Mouse (Mus musculus) spleen, adult 2 months (tissue): Measurements from ENCODE around the gene Iscu. TPM values are rescaled to one million over a fixed set of nuclear protein-coding genes. Genes with fewer than 3 reads are reported as not detected.

Source experiments
- DNase-seq, 2 experiments: peaks; one replicate each; pipeline versions ENCODE4 v3.0.0 to v3.0.0-alpha.2; 2012 to 2021; ENCODE audit warnings: low spot score in 2 of 2, low read depth in 1 of 2
- H3K27ac ChIP-seq: fragments of 200-500 bp; 2 replicates; pipeline ENCODE4 v1.5.1; 2012; ENCODE audit warnings: low read length, inconsistent platforms; ENCODE audit not compliant: insufficient read depth
- H3K27me3 ChIP-seq: fragments of 200-500 bp; 2 replicates; pipeline ENCODE4 v1.6.1; 2012; ENCODE audit warnings: mild to moderate bottlenecking, moderate library complexity, low read length, inconsistent platforms; ENCODE audit not compliant: control insufficient read depth, insufficient read depth
- H3K36me3 ChIP-seq: fragments of 200-500 bp; 2 replicates; pipeline ENCODE4 v1.6.1; 2012; ENCODE audit warnings: mild to moderate bottlenecking, low read length, inconsistent platforms; ENCODE audit not compliant: control insufficient read depth, insufficient read depth
- H3K4me1 ChIP-seq: fragments of 200-500 bp; 2 replicates; pipeline ENCODE4 v1.6.1; 2011; ENCODE audit warnings: inconsistent platforms; ENCODE audit not compliant: control insufficient read depth, insufficient read depth, insufficient read length
- H3K4me3 ChIP-seq: fragments of 200-500 bp; 2 replicates; pipeline ENCODE4 v1.5.1; 2011; ENCODE audit warnings: mild to moderate bottlenecking, inconsistent platforms; ENCODE audit not compliant: insufficient read depth, insufficient read length; ENCODE audit errors: extremely low read depth
- CTCF ChIP-seq: fragments of 200-500 bp; IDR thresholded peaks from 2 replicates; pipeline ENCODE4 v1.5.1; 2011; ENCODE audit warnings: mild to moderate bottlenecking, inconsistent platforms; ENCODE audit not compliant: insufficient read depth, insufficient read length, insufficient replicate concordance; ENCODE audit errors: extremely low read depth
- POLR2A ChIP-seq: fragments of 200-500 bp; IDR thresholded peaks from 2 replicates; pipeline ENCODE4 v1.6.1; 2011; ENCODE audit warnings: low read depth, low read length, inconsistent platforms
- WGBS: fragments of 180-500 bp; shearing (Covaris S2); methylation state at CpG from one replicate; pipeline ENCODE4 v1.1.7; 2018; 5-methylcytosine and 5-hydroxymethylcytosine counted together
- polyA plus RNA-seq: library from polyadenylated mRNA; depleted of rRNA; stranded (reverse); fragments of >200 nt; gene quantifications from 2 replicates; pipeline ENCODE4 v1.2.3, GENCODE M21; 2012; rRNA removed

Iscu gene
- polyA plus RNA-seq, 1 experiment, result 79.7 TPM

GRCm38 (mm10) chr5:113815041-113815389, 42.5 kb downstream of the Iscu start:
- Histone ChIP-seq H3K36me3 (peaks cover 15% of the 10 kb centered on the region), H3K4me3 (no peak overlapping the region), H3K27me3 (no peaks in the 10 kb centered on the region), H3K4me1 (peaks cover 8% of the 10 kb centered on the region; the same call in 1 of the 2 replicates), H3K27ac (no peak overlapping the region)
- DNase-seq, result no peak
- TF ChIP-seq CTCF, result no peak
- WGBS, result 59% methylated on average over 11 of the region's 11 CpGs

DNA sequence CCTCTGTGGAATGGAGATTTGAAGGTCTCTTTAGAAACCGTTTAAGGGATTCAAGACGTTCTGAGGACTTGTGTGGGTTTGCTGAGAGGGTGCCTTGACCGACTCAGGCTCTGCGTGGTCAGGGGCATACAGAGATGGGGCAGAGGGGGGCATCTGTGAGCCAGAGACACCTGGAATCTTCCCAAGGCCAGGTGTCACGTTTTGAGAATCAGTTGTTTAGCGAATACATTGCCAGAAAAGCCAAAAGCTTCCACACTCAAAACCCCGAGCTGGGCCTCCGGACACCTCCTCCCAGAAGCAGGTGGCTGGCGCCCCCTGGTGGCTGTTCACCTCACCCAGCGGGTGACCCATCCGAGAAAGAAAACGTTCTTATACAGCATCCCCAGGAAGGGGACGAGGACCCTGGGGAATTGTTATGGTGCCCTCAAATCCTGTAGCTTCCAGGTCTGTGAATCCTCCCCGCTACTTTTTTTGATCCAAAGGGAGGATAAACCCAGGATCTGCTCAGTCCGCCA, 43.1 kb downstream of the Iscu start:
- H3K27ac ChIP-seq, result no peak overlapping the region
- no peaks in the 10 kb centered on the region for H3K27me3 ChIP-seq
- no peak for TF ChIP-seq POLR2A
- TF ChIP-seq CTCF, result peak; percentile 97
- H3K4me1 ChIP-seq, result peaks cover 8% of the 10 kb centered on the region; the same call in 1 of the 2 replicates
- H3K36me3 ChIP-seq, result peaks cover 15% of the 10 kb centered on the region
- H3K4me3 ChIP-seq, result no peak overlapping the region
- peak in 1 of 2 experiments; percentile 76 for DNase-seq
- WGBS, result 15% methylated on average over 15 of the region's 15 CpGs

GRCm38 (mm10) chr5:113818572-113818971, 46.0 kb downstream of the Iscu start:
- Histone ChIP-seq H3K27me3 (no peaks in the 10 kb centered on the region), H3K4me3 (no peak overlapping the region), H3K4me1 (peaks cover 5% of the 10 kb centered on the region; the same call in 1 of the 2 replicates), H3K36me3 (peaks cover 19% of the 10 kb centered on the region), H3K27ac (no peak overlapping the region)
- no peak for DNase-seq
- TF ChIP-seq POLR2A (no peak), CTCF (no peak)
- WGBS, result 93% methylated on average over 14 of the region's 14 CpGs

DNA sequence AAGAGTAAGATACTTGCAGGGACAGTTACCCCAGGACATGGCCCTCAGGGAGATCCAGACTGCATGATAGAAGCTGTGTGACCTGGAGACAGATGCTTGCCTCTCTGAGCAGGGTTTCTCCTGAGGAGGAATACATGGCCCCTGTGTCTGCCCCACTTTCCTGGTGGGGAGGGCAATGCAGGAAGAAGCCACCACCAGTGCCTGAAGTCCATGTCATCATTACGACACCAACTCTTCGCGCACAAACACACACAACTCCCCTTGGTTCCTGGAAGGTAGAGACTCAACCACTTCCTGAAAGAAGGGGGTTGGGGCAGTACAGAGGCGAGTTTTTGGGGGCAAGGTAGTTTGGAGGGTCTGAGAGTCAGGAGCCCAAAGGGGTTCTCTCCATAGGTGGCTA, 51.7 kb downstream of the Iscu start:
- no peaks in the 10 kb centered on the region for H3K27me3 ChIP-seq
- 17% methylated on average over 4 of the region's 4 CpGs for WGBS
- peak overlapping the region; percentile 72 for H3K27ac ChIP-seq
- TF ChIP-seq POLR2A (no peak), CTCF (no peak)
- DNase-seq, result no peak
- no peak overlapping the region for H3K4me3 ChIP-seq
- peaks cover 8% of the 10 kb centered on the region for H3K36me3 ChIP-seq
- H3K4me1 ChIP-seq, result peaks cover 7% of the 10 kb centered on the region; the same call in 1 of the 2 replicates

DNA sequence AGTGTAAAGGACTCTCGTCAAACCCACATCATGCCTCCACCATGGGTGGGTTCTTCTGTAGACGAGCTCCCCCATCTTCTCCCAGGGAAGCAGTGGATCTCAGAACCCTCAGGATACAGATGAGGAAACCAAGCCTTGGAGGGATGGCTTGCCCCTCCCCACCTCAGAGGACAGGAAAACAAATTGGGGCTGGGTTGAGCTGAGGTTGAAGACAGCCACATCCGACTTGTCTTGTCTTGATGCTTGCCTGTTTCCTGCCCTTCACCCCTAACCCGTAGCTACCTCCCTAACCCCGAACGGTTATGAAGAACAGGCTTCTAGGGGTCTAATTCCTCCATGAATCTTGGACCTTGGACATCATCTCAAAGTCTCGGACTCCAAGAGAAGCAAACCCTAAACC, 53.0 kb downstream of the Iscu start:
- Histone ChIP-seq H3K27me3 (no peaks in the 10 kb centered on the region), H3K4me1 (peaks cover 8% of the 10 kb centered on the region; the same call in 1 of the 2 replicates), H3K4me3 (peak overlapping the region; percentile 43), H3K36me3 (peaks cover 3% of the 10 kb centered on the region; the same call in 1 of the 2 replicates), H3K27ac (peak overlapping the region; percentile 72)
- WGBS, result 25% methylated on average over 7 of the region's 7 CpGs
- no peak for DNase-seq
- TF ChIP-seq CTCF, result no peak
- no peak for TF ChIP-seq POLR2A

DNA sequence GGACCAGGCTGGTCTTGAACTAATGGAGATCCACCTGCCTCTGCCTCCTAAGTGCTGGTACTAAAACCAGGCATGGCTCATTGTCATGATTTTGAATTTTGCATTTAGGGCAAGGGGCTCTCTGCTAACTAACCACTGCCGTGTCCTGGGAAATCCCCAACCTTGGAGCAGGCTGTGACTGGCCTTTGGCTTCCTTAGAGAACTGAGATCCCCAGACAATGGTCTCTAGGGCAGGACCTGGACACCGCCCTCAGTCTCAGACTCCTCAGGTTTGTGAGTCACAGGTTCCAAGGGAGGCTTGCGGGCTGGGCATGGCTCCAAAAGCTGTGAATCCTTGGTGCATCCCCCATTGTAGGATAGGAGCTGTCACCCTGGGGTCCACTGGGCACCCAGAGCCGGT, 54.1 kb downstream of the Iscu start:
- 78% methylated on average over 4 of the region's 4 CpGs for WGBS
- Histone ChIP-seq H3K36me3 (peaks cover 3% of the 10 kb centered on the region; the same call in 1 of the 2 replicates), H3K27ac (peak overlapping the region; percentile 64), H3K27me3 (no peaks in the 10 kb centered on the region), H3K4me1 (peaks cover 15% of the 10 kb centered on the region; the same call in 1 of the 2 replicates), H3K4me3 (peak overlapping the region; percentile 16; the same call in 1 of the 2 replicates)
- no peak for DNase-seq
- TF ChIP-seq CTCF (no peak), POLR2A (no peak)

Other genes starting within 250 kb of the Iscu start
- gene Cmklr1, start 122.3 kb upstream of the Iscu start, polyA plus RNA-seq, result 31.7 and 37.1 TPM in 2 replicates
- gene 1700069L16Rik, start 48.0 kb upstream of the Iscu start, polyA plus RNA-seq, result not detected in 2 replicates
- 5.0 and 6.4 TPM in 2 replicates for gene Ficd, start 36.9 kb upstream of the Iscu start, polyA plus RNA-seq
- 27.2 and 28.0 TPM in 2 replicates for gene Sart3, start 238 bp upstream of the Iscu start, polyA plus RNA-seq
- 3.0 and 4.8 TPM in 2 replicates for gene Tmem119, start 27.8 kb downstream of the Iscu start, polyA plus RNA-seq
- gene Selplg, start 59.9 kb downstream of the Iscu start, polyA plus RNA-seq, result 274 and 338 TPM in 2 replicates
- 37.9 and 38.3 TPM in 2 replicates for gene Coro1c, start 136.0 kb downstream of the Iscu start, polyA plus RNA-seq
- 16.4 and 18.9 TPM in 2 replicates for gene Ssh1, start 221.1 kb downstream of the Iscu start, polyA plus RNA-seq
- 0.12 and 0.26 TPM in 2 replicates for gene Dao, start 231.0 kb downstream of the Iscu start, polyA plus RNA-seq